Mouse (Mus musculus) thymus, adult 2 months (tissue): ENCODE measurements around the gene Cfap299. TPM values are rescaled to one million over a fixed set of nuclear protein-coding genes. Genes with fewer than 3 reads are reported as not detected.

Experiments used
- DNase-seq: peaks from one replicate; pipeline ENCODE4 v3.0.0; 2021
- H3K27ac ChIP-seq: fragments of 200-500 bp; 2 replicates; pipeline ENCODE4 v1.5.1; 2012; ENCODE audit warnings: low read length, control low read depth; ENCODE audit not compliant: control insufficient read depth, insufficient read depth
- H3K27me3 ChIP-seq: fragments of 200-500 bp; 2 replicates; pipeline ENCODE4 v1.6.1; 2012; ENCODE audit warnings: mild to moderate bottlenecking, low read length, moderate library complexity, mixed read lengths; ENCODE audit not compliant: control insufficient read depth, insufficient read depth
- H3K36me3 ChIP-seq: fragments of 200-500 bp; 2 replicates; pipeline ENCODE4 v1.6.1; 2012; ENCODE audit warnings: mild to moderate bottlenecking, low read length, moderate library complexity; ENCODE audit not compliant: control insufficient read depth, insufficient read depth
- H3K4me1 ChIP-seq: fragments of 200-500 bp; replicated peaks from 2 replicates; pipeline ENCODE4 v1.6.1; 2012; ENCODE audit warnings: low read length; ENCODE audit not compliant: control insufficient read depth, insufficient read depth
- H3K4me3 ChIP-seq: fragments of 200-500 bp; 2 replicates; pipeline ENCODE4 v1.5.1; 2012; ENCODE audit warnings: mild to moderate bottlenecking, low read length, control low read depth, moderate library complexity; ENCODE audit not compliant: control insufficient read depth, insufficient read depth
- CTCF ChIP-seq: fragments of 200-500 bp; IDR thresholded peaks from 2 replicates; pipeline ENCODE4 v1.5.1; 2012; ENCODE audit warnings: mild to moderate bottlenecking, control low read depth, low read length, moderate library complexity, borderline replicate concordance; ENCODE audit not compliant: control insufficient read depth, poor library complexity, insufficient read depth; ENCODE audit errors: extremely low read depth
- POLR2A ChIP-seq: fragments of 200-500 bp; IDR thresholded peaks from 2 replicates; pipeline ENCODE4 v1.6.1; 2012; ENCODE audit warnings: mild to moderate bottlenecking, low read length, control low read depth, moderate library complexity; ENCODE audit not compliant: control insufficient read depth, poor library complexity, insufficient read depth; ENCODE audit errors: extremely low read depth
- WGBS: fragments of 180-500 bp; shearing (Covaris S2); methylation state at CpG from one replicate; pipeline ENCODE4 v1.1.7; 2018; 5-methylcytosine and 5-hydroxymethylcytosine counted together
- polyA plus RNA-seq: library from polyadenylated mRNA; depleted of rRNA; stranded (reverse); fragments of >200 nt; gene quantifications from 2 replicates; pipeline ENCODE4 v1.2.3, GENCODE M21; 2012

The Cfap299 gene
- polyA plus RNA-seq, 1 experiment, result not detected

- Histone ChIP-seq H3K27ac (no peak overlapping the region), H3K36me3 (no peaks in the 10 kb centered on the region), H3K4me3 (no peak overlapping the region), H3K27me3 (no peaks in the 10 kb centered on the region), H3K4me1 (no peaks in the 10 kb centered on the region)
- no peak for DNase-seq
- 80% methylated on average over 4 of the region's 4 CpGs for WGBS
- no peak for TF ChIP-seq CTCF
- TF ChIP-seq POLR2A, result no peak
Measured at GRCm38 (mm10) chr5:98498317-98498716, 169.2 kb downstream of the Cfap299 start.

DNA sequence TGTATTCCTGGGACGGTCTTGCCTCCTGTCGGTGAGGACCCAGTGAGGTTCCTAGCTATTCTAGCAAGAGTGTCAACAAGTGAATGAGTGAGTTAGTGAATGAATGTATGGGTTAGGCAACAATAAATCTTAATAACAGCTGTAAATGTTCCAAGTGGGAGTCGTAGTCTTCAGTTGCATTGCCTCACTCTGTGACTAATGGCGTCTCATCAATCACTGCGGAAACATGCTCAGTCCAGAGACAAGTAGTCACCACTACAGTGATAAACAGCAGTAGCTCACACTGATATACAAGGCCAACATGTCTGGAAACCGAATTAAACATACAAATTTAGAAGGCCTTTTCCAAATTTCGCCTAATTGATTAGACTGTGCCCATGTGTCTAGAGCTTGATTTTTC lies 187.1 kb downstream of the Cfap299 start:
- TF ChIP-seq CTCF (no peak), POLR2A (no peak)
- 88% methylated on average over 7 of the region's 7 CpGs for whole genome bisulfite sequencing
- Histone ChIP-seq H3K27ac (no peak overlapping the region), H3K36me3 (no peaks in the 10 kb centered on the region), H3K4me3 (no peak overlapping the region), H3K4me1 (no peaks in the 10 kb centered on the region), H3K27me3 (no peaks in the 10 kb centered on the region)
- no peak for DNase-seq

- Histone ChIP-seq H3K27ac (no peak overlapping the region), H3K27me3 (no peaks in the 10 kb centered on the region), H3K4me3 (no peak overlapping the region), H3K4me1 (no peaks in the 10 kb centered on the region), H3K36me3 (no peaks in the 10 kb centered on the region)
- WGBS, result 89% methylated on average over 2 of the region's 2 CpGs
- TF ChIP-seq CTCF (no peak), POLR2A (no peak)
- DNase-seq, result no peak
Measured at GRCm38 (mm10) chr5:98520118-98520517, 191.0 kb downstream of the Cfap299 start.

GRCm38 (mm10) chr5:98522270-98522977 lies 193.3 kb downstream of the Cfap299 start:
- no peak for TF ChIP-seq POLR2A
- no peak for TF ChIP-seq CTCF
- H3K4me3 ChIP-seq, result no peak overlapping the region
- H3K27me3 ChIP-seq, result no peaks in the 10 kb centered on the region
- H3K4me1 ChIP-seq, result no peaks in the 10 kb centered on the region
- no peak for DNase-seq
- no peak overlapping the region for H3K27ac ChIP-seq
- H3K36me3 ChIP-seq, result no peaks in the 10 kb centered on the region
- 91% methylated on average over 7 of the region's 7 CpGs for WGBS

DNA sequence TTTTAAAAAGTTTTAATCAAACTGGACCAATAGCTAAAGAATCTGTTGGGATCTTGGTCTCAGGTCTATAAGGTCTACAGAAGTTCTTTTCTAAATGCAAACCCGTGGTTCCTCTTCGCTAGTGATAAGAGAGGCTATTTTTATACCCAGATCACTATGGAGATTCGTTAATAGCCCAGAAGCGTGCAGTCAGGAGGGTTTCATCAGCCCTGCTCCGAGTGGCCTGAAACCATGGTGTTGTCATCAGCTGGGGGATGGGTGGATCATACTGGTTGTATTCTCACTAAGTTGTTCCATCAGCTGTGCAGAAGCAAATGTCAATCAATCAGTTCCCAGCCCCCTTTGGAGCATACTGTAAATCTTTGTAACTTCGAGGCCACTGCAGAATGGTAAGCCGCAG lies 193.9 kb downstream of the Cfap299 start:
- 82% methylated on average over 7 of the region's 7 CpGs for whole genome bisulfite sequencing
- DNase-seq, result no peak
- H3K4me3 ChIP-seq, result no peak overlapping the region
- H3K4me1 ChIP-seq, result no peaks in the 10 kb centered on the region
- no peak for TF ChIP-seq CTCF
- TF ChIP-seq POLR2A, result no peak
- H3K27me3 ChIP-seq, result no peaks in the 10 kb centered on the region
- no peaks in the 10 kb centered on the region for H3K36me3 ChIP-seq
- H3K27ac ChIP-seq, result no peak overlapping the region

DNA sequence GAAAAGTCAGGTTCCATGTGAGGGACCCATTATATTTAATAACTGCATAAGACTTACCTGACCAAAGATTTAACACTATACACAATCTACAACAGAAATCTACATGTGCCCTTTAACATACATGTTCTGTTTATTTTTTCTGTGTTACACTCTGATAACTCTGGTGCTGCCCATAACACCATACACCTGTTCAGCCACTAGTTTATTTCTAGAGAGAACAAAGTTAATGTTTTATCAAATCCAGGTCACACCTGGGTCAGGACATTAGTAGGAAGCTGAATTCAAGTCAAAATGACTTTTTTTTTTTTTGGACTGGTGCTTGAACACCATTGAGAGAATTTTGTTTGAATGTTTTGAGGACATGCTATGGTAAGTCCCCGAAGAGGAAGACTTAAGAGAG lies 194.7 kb downstream of the Cfap299 start:
- WGBS, result 88% methylated on average over 1 of the region's 1 CpGs
- no peaks in the 10 kb centered on the region for H3K36me3 ChIP-seq
- no peak overlapping the region for H3K4me3 ChIP-seq
- H3K27ac ChIP-seq, result no peak overlapping the region
- DNase-seq, result no peak
- H3K4me1 ChIP-seq, result no peaks in the 10 kb centered on the region
- no peaks in the 10 kb centered on the region for H3K27me3 ChIP-seq
- TF ChIP-seq CTCF (no peak), POLR2A (no peak)

GRCm38 (mm10) chr5:98541333-98541732 lies 212.2 kb downstream of the Cfap299 start:
- TF ChIP-seq CTCF (no peak), POLR2A (no peak)
- 90% methylated on average over 1 of the region's 1 CpGs for WGBS
- Histone ChIP-seq H3K27me3 (no peaks in the 10 kb centered on the region), H3K4me3 (no peak overlapping the region), H3K36me3 (no peaks in the 10 kb centered on the region), H3K27ac (no peak overlapping the region), H3K4me1 (no peaks in the 10 kb centered on the region)
- DNase-seq, result no peak
